Mouse (Mus musculus): ENCODE results near the gene E2f3. TPM values are rescaled to one million over a fixed set of nuclear protein-coding genes. Genes with fewer than 3 reads are reported as not detected.

E2f3 gene
- total RNA-seq, 1 experiment from 2014 or later: 2.7 TPM

GRCm38 (mm10) chr13:29860087-29860486 is 125.8 kb downstream of the E2f3 start:
- no peak for ATAC-seq (ENCODE audit: extremely low read depth, insufficient number of reproducible peaks, low FRiP score, poor library complexity, severe bottlenecking)

DNA sequence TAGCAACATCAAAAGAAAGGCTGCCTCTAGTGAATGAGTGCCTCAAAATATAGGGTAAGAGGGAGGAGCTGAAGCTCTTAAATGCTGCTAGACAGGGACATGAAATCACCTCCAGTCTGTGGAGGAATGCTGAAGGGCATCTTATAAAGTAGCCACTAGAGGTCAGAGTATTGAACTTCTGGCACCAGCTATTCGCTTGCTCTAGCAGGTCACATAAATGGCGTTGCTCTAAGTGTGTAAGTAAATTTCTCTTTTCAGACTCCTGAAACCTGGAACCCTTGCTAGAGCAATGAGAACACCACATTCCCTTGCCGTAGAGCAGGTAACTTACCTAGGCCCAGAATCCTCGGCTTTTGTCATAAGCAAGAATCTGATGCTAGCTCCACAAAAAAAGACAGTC is 128.4 kb downstream of the E2f3 start:
- ATAC-seq (ENCODE audit: extremely low read depth, insufficient number of reproducible peaks, low FRiP score, poor library complexity, severe bottlenecking): peak; percentile 86

Other genes with a start within 250 kb of the E2f3 start
- 36.1 and 68.2 TPM in 2 replicates for gene Cdkal1, start 130.4 kb downstream of the E2f3 start, total RNA-seq (2017)
- gene Mboat1, start 150.4 kb upstream of the E2f3 start, total RNA-seq (2017): 2.5 and 3.5 TPM in 2 replicates

Measured in neutrophil, adult 5-6 weeks (primary cell).